Mouse (Mus musculus): Measurements from ENCODE around the gene Hpse2.
"Not testable (repeated sequence)": the region's sequence is repeated elsewhere in the genome, so short reads cannot be mapped to it uniquely, and the experiment has no call there.

Gene Hpse2

DNA sequence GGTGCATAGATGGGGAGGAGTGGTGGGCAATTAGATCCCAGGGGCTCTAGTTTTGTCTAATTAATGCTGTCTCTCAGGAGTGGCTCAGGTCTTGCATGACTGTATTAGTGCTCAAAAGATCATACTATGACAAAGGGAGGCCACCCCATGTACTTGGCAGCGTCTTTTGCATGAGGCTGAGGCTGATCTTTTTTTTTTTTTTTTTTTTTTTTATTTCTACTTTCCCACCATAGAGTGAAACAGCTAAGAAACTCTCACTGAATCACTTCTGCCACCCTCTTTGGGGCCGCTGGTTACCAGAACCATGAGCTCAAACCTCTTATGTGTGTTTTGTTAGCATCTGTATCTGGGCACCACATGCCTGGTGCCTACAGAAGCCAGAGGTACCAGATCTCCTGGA, 549.0 kb downstream of the Hpse2 start:
- DNase-seq, result no peak

DNA sequence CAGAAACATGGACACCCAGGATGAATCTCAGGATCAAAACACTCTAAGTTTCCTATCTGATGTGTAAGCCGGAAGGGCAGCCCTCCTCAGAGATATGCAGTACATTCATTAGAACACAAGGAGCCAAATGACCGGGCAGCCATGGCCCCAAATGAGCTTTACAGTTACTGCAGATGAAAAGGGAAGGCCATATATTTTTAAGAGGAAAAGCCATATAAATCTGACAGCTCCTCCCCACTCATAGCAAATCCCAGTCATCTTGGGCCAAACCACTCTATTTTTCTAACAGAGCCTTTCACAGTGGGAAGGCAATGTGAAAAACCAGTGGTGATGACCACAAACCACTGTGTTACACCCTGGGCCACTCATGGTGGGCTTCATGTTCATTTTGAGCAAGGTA, 549.9 kb downstream of the Hpse2 start:
- DNase-seq, result no peak

DNA sequence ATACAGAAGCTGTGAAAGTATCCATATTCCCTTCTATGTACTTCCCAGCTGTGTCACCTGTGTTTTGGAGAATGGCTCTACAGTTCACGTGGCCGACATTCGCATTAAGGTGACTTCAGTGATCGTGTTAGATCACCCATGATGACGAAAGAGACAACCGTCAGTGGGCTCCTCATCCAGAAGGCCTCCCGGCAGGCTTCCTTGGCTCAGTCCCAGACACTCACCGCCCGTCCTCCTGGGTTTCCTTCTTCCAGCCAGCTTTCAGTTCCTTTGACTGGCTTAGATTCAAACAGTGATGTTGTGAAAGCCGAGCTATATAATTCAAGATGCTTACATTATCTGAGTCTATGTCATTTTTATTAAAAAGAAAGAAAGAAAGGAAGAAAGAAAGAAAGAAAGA, 550.6 kb downstream of the Hpse2 start:
- no peak for DNase-seq

GRCm38 (mm10) chr19:42833126-42833525, 555.0 kb downstream of the Hpse2 start:
- no peak for DNase-seq

GRCm38 (mm10) chr19:42832251-42832650, 555.9 kb downstream of the Hpse2 start:
- peak; percentile 19 for DNase-seq

DNA sequence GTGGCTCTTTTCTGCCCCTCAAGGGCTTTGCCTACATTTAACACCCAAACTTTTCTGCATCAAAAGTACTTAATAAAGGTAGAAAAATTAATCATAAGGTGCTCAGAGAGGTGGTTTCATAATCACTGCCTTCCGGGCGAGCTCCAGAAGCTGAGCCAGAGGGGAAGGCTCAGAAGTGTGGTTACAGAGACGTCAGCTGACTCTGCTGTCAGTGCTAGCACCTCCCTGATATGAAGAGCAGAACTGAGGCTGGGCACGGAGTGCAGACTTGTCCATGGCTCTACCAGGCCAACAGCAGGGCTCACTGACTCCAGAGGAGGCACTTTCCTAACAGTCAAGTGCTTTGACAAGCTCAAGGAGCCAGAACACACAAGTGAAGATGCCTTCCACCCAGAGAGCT, 559.0 kb downstream of the Hpse2 start:
- peak; percentile 22 for DNase-seq

DNA sequence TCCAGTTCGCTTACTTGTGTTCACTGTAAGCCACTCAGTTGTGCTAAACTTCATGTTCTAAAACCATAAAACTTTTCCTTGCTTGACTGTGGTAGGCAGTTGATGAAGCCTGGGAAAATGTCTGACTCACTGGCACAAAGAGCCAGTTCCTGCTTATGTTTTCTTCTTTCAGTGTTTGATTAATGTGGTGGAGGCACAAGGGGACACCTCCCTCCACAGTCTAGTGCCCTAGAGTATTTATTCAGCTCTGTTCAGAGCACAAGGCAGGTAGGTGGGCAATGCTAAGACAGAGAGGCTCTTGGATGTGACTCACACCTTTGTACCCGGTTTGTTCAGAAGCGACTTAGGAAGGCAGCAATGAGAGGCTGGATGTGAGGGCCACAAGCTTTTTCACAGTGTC, 560.3 kb downstream of the Hpse2 start:
- no peak for DNase-seq

- no peak for DNase-seq
Measured at GRCm38 (mm10) chr19:42820109-42820508, 568.0 kb downstream of the Hpse2 start.

GRCm38 (mm10) chr19:42817761-42818160, 570.4 kb downstream of the Hpse2 start:
- DNase-seq, result no peak

DNA sequence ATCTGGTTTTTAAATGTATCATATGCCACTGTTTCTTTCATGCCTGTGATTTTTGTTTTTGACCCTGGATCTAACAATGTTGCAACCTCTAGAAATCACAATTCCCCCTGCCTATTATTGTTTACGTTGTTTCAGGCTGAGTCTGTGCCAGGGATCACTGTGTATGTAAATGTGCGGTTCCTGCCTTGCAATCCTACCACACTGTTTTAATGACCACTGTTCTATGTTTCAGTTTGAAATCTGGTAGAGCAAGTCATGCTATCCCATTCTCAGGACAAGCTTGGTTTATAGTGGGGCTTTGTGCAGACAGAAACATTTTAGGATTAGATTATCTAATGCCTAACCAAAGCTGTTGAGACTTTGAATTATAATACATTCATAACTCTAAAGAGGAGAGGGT, 571.9 kb downstream of the Hpse2 start:
- no peak for DNase-seq

DNA sequence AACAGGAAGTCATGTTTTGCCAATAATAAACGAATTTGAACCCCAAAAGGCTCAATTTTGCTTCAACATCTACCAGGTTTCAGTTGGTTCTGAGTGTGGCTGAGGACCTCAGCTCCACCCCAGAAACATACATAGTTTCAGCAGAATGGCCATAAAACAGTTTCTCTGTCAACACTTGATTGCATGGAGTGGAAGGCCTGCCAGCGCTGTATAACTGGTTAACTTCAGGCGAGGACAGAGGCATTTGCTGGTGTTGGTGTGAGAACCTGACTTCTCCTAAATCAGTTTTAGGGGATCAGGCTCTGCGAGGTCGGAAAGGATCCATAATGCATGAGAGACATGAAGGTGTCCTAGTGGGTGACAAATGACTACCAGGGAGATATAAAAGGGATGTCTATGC, 578.0 kb downstream of the Hpse2 start:
- no peak for DNase-seq

DNA sequence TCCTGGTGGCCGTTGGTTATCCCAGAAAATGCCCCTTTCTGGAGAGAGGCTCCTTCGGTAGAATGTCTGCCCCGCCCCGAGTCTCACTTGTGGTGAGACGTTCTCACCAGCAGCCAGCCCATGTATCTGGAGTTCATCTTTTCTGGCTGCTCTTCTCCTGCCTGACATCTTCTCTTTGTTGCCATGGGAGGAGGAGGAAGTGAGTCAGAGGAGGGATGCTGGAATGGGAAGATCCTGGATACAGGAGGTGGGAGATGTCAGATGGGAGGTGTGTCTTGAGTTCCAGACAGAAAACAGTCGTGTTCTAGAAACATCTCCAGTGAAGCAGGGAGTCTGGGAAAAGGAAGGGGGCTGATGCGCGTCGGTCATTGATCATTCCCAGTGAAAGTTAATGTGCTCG, 578.7 kb downstream of the Hpse2 start:
- no peak for DNase-seq

- no peak for DNase-seq
Measured at GRCm38 (mm10) chr19:42797866-42798265, 590.3 kb downstream of the Hpse2 start.

DNA sequence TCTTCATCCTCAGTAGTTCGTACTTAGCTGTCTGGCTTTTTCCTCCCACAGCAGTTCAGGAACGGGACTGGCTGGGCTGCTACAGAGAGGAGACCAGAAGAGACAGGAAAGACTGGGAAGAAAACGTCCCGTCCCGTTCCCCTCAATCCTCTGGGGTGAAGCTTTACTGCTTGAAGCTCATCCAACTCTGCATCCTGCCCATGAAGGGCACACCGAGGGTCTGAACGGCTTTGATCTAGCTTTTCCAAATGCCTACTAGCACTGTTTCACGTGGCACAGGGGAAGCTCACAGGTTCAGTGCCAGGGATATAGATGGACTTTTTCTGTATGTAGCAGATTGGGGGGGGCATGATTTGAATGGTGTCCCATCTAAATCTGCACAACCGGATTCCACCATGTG, 592.4 kb downstream of the Hpse2 start:
- DNase-seq, result no peak

DNA sequence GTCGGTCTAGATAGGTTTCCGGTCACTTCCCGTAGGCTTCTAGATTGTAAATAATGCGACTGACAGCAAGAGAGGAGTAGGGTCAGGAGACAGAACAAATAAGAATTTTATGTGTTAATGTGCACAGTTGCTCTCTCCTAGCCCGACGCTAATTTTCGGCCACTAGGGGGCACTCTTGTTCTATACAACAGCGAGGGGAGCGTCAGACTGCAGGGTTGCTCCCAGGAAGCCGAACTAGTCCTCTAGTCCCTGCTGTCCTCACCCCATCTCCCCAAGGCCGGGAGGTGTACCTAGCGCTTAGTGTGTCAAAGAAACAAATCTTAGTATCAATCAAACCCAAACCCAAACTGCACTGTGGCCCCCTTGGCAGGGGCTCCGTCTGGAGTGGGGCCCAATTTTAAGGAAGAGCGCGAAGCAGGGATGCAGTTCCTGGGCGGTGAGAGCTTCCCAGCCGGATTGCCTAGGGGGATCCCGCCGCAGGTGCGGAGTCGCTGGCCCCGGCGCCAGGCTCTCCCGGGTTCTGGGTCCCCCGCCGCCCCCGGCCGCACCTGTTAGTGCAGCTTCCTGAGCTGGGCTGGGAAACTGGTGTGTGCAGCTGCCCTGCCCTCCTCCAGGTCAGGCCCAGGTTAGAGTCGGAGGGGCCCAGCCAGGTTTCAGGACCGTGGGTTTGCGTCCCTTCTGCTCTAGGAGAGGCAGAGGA, 593.1 kb downstream of the Hpse2 start:
- peak; percentile 93 for DNase-seq

- peak; percentile 54 for DNase-seq
Measured at GRCm38 (mm10) chr19:42788311-42788710, 599.8 kb downstream of the Hpse2 start.

DNA sequence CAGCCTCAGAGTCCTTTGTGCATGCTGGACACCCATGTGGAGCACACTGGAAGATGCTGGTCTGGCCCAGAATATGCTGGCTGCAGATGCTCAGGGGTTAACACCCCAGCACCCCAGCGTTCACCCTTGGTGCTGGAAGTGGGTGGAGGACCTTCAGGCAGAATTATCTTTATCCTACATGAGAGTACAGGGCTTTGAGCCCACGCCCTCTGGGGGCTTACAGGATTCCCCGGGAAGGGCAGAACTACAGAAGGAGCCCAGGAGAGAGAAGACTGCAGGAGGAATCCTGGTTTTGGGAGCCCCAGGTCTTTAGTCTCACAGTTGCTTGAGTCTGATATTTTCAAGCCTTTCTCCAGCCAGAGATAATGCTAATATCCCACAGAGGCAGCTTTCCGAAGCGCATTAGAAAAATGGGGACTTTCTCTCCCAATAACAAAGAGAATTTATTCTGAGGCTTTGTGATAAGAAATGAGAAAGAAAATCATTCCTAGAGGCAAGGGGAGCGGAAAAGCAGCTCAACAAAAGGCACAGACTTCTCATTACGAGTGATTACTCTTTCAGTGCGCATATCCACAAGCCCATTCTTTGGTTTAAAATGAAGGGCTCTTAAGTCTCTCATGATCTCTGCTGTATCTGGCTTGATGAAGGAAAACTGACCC, 602.5 kb downstream of the Hpse2 start:
- no peak for DNase-seq

DNA sequence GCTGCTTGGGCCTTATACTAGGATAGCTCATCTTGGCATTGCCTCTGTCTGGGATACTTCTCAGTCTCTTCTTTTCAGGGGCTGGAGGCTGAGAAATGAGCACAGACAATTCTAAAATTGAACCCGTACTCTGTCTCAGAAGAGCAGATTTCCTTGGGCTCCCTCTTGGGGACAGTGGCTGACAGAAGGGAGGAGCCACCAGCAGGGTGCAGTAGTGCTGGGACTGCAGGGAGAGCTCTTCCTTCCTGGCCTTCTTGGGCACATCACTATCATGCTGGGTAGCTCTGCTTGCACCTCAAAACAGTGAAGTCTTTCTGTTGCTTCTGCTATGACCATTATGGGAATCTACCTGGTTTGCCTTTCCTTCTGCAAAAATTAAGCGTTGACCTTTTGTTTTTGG, 603.0 kb downstream of the Hpse2 start:
- no peak for DNase-seq

- not testable (repeated sequence) for DNase-seq
Measured at GRCm38 (mm10) chr19:42780156-42780538, 608.0 kb downstream of the Hpse2 start.

- DNase-seq, result peak; percentile 96
Measured at GRCm38 (mm10) chr19:42779531-42780155, 608.5 kb downstream of the Hpse2 start, which contains the start of gene Hps1. TSS of gene Hps1 (minus strand) at chr19:42779978.

DNA sequence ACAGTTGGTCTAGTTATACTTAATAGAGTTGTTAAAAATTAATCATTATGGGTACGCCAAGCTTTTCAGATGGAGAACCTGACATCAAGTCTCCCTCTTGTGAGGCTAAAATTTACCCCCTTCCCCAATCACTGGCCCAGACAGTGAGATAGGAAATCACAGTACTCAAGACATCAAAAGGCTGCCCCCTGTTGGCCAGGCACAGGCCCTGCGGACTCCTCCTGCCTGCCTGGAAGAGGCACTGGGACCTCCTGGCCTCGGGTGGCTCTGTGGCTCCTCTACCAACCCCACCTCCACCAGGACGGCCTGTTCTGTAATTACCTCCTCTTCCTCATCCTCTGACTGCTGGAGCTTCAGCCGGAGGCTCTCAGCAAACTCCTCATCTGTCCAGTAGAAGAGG, 610.4 kb downstream of the Hpse2 start:
- DNase-seq, result peak; percentile 51

- no peak for DNase-seq
Measured at GRCm38 (mm10) chr19:42776813-42777212, 611.3 kb downstream of the Hpse2 start.

GRCm38 (mm10) chr19:42770141-42770872, 617.8 kb downstream of the Hpse2 start:
- no peak for DNase-seq

DNA sequence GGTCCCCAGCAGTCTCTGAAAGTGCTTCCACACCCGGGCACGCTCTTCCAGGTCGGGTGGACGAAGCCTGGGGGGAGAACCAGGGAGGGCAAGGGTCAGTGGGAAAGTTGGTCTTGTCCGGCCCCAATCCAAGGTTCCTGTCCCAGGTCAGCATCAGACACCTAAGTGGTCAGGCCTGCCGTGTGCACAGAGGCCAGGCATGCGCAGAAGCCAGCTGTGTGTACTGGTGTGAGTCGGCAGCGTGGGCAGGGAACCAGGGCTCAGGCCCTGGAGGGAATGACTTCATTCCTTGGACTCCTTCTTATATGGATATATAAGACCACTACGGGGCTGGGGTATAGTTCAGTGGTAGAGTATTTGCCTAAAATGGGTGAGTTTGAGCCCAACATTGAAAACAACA, 618.5 kb downstream of the Hpse2 start:
- DNase-seq, result no peak

Data from lung, postnatal 10 days (tissue).